Mouse (Mus musculus): ENCODE results near the gene Camk2g. TPM values are rescaled to one million over a fixed set of nuclear protein-coding genes. Genes with fewer than 3 reads are reported as not detected.

Camk2g gene
- polyA plus RNA-seq, 1 experiment = 12.0 TPM

DNA sequence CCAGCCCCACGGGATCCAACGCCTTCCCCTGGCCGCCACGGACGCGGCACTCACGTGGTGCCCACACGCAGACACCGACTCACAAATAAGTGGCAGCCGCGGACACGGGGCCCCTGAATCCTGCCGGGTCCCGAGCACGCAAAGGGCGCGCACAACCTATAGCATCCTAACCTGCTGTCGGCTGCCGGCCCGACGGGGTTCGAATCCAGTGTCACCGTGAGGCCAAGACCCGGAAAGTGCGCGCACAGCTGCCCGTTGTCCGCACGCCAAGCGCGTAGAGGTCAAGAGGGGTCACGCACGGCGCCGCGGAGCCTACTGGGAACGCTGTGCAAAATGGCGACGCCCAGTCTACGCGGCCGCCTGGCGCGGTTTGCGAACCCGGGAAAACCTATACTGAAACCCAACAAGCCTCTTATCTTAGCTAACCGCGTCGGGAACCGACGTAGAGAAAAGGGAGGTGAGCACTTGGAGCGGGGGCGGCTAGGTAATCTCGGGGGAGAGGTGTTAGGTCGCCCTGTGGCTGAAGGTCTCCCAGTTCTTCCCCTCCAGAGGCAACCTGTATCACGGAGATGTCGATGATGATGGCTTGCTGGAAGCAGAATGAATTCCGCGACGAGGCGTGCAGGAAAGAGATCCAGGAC lies 91.0 kb downstream of the Camk2g start, which contains the start of gene Chchd1:
Chchd1 (plus strand) TSS at position 266 of the 641 bp plus-strand sequence.
- peak within 1 kb of the TSS; percentile 96 for H3K4me3 ChIP-seq (ENCODE audit: low read depth, low read length)
- H3K27me3 ChIP-seq (ENCODE audit: control insufficient read depth, insufficient read depth, low read length) = no peaks in the 10 kb centered on the region
- WGBS = under 1% methylated on average over 61 of the region's 61 CpGs
- 0 out of 2 replicates have a peak, but pooled peaks cover 2% of the 10 kb centered on the region for H3K4me1 ChIP-seq (ENCODE audit: control insufficient read depth, insufficient read depth, insufficient read length, low read length)
- TF ChIP-seq CTCF (IDR thresholded peaks at IDR 0.05; ENCODE audit: extremely low read depth, insufficient read length, insufficient replicate concordance, low read depth, low read length) (no peak), POLR2A (IDR thresholded peaks at IDR 0.05; ENCODE audit: low read depth, low read length) (peak; percentile 51; the same call in 1 of the 2 replicates)
- no peaks in the 10 kb centered on the region; the same call in 1 of the 2 replicates for H3K36me3 ChIP-seq (ENCODE audit: control insufficient read depth, insufficient read depth, low read length)
- H3K27ac ChIP-seq (ENCODE audit: insufficient read depth, low read depth, low read length) = peak within 1 kb of the TSS; percentile 76

- WGBS = 4% methylated on average over 15 of the region's 15 CpGs
- Histone ChIP-seq H3K4me1 (ENCODE audit: control insufficient read depth, insufficient read depth, insufficient read length, low read length) (0 out of 2 replicates have a peak, but pooled peaks cover 2% of the 10 kb centered on the region), H3K36me3 (ENCODE audit: control insufficient read depth, insufficient read depth, low read length) (no peaks in the 10 kb centered on the region; the same call in 1 of the 2 replicates), H3K27ac (ENCODE audit: insufficient read depth, low read depth, low read length) (peak overlapping the region; percentile 72), H3K27me3 (ENCODE audit: control insufficient read depth, insufficient read depth, low read length) (no peaks in the 10 kb centered on the region), H3K4me3 (ENCODE audit: low read depth, low read length) (peak overlapping the region; percentile 96)
- TF ChIP-seq POLR2A (IDR thresholded peaks at IDR 0.05; ENCODE audit: low read depth, low read length) (no peak), CTCF (IDR thresholded peaks at IDR 0.05; ENCODE audit: extremely low read depth, insufficient read length, insufficient replicate concordance, low read depth, low read length) (no peak)
Measured at GRCm38 (mm10) chr14:20702096-20702740, 91.7 kb downstream of the Camk2g start.

GRCm38 (mm10) chr14:20701554-20701953 lies 92.3 kb downstream of the Camk2g start:
- H3K4me3 ChIP-seq (ENCODE audit: low read depth, low read length) = no peak overlapping the region
- H3K27ac ChIP-seq (ENCODE audit: insufficient read depth, low read depth, low read length) = no peak overlapping the region
- TF ChIP-seq POLR2A (IDR thresholded peaks at IDR 0.05; ENCODE audit: low read depth, low read length) = no peak
- no peak for TF ChIP-seq CTCF (IDR thresholded peaks at IDR 0.05; ENCODE audit: extremely low read depth, insufficient read length, insufficient replicate concordance, low read depth, low read length)
- no peaks in the 10 kb centered on the region for H3K27me3 ChIP-seq (ENCODE audit: control insufficient read depth, insufficient read depth, low read length)
- H3K4me1 ChIP-seq (ENCODE audit: control insufficient read depth, insufficient read depth, insufficient read length, low read length) = peaks cover 2% of the 10 kb centered on the region; the same call in 1 of the 2 replicates
- 52% methylated on average over 8 of the region's 8 CpGs for WGBS
- no peaks in the 10 kb centered on the region; the same call in 1 of the 2 replicates for H3K36me3 ChIP-seq (ENCODE audit: control insufficient read depth, insufficient read depth, low read length)

- no peak for TF ChIP-seq CTCF (IDR thresholded peaks at IDR 0.05; ENCODE audit: extremely low read depth, insufficient read length, insufficient replicate concordance, low read depth, low read length)
- no peak for TF ChIP-seq POLR2A (IDR thresholded peaks at IDR 0.05; ENCODE audit: low read depth, low read length)
- 67% methylated on average over 3 of the region's 3 CpGs for WGBS
- Histone ChIP-seq H3K27me3 (ENCODE audit: control insufficient read depth, insufficient read depth, low read length) (no peaks in the 10 kb centered on the region), H3K36me3 (ENCODE audit: control insufficient read depth, insufficient read depth, low read length) (no peaks in the 10 kb centered on the region; the same call in 1 of the 2 replicates), H3K4me3 (ENCODE audit: low read depth, low read length) (no peak overlapping the region), H3K27ac (ENCODE audit: insufficient read depth, low read depth, low read length) (no peak overlapping the region), H3K4me1 (ENCODE audit: control insufficient read depth, insufficient read depth, insufficient read length, low read length) (peaks cover 11% of the 10 kb centered on the region)
Measured at GRCm38 (mm10) chr14:20700362-20700761, 93.5 kb downstream of the Camk2g start.

GRCm38 (mm10) chr14:20698515-20698914 lies 95.4 kb downstream of the Camk2g start:
- Histone ChIP-seq H3K36me3 (ENCODE audit: control insufficient read depth, insufficient read depth, low read length) (peaks cover 8% of the 10 kb centered on the region), H3K27me3 (ENCODE audit: control insufficient read depth, insufficient read depth, low read length) (no peaks in the 10 kb centered on the region), H3K4me3 (ENCODE audit: low read depth, low read length) (no peak overlapping the region), H3K27ac (ENCODE audit: insufficient read depth, low read depth, low read length) (no peak overlapping the region), H3K4me1 (ENCODE audit: control insufficient read depth, insufficient read depth, insufficient read length, low read length) (peaks cover 11% of the 10 kb centered on the region)
- TF ChIP-seq CTCF (IDR thresholded peaks at IDR 0.05; ENCODE audit: extremely low read depth, insufficient read length, insufficient replicate concordance, low read depth, low read length) = no peak
- no peak for TF ChIP-seq POLR2A (IDR thresholded peaks at IDR 0.05; ENCODE audit: low read depth, low read length)
- WGBS = 67% methylated on average over 2 of the region's 2 CpGs

- no peaks in the 10 kb centered on the region for H3K27me3 ChIP-seq (ENCODE audit: control insufficient read depth, insufficient read depth, low read length)
- H3K4me3 ChIP-seq (ENCODE audit: low read depth, low read length) = no peak overlapping the region
- H3K27ac ChIP-seq (ENCODE audit: insufficient read depth, low read depth, low read length) = no peak overlapping the region
- TF ChIP-seq POLR2A (IDR thresholded peaks at IDR 0.05; ENCODE audit: low read depth, low read length) (no peak), CTCF (IDR thresholded peaks at IDR 0.05; ENCODE audit: extremely low read depth, insufficient read length, insufficient replicate concordance, low read depth, low read length) (peak; percentile 33; the same call in 1 of the 2 replicates)
- peaks cover 19% of the 10 kb centered on the region for H3K36me3 ChIP-seq (ENCODE audit: control insufficient read depth, insufficient read depth, low read length)
- 27% methylated on average over 1 of the region's 1 CpGs for WGBS
- H3K4me1 ChIP-seq (ENCODE audit: control insufficient read depth, insufficient read depth, insufficient read length, low read length) = peaks cover 11% of the 10 kb centered on the region
Measured at GRCm38 (mm10) chr14:20696986-20697385, 96.9 kb downstream of the Camk2g start.
